Mouse (Mus musculus) thymus, adult 2 months (tissue): Measurements from ENCODE around the gene Muc1. TPM values are rescaled to one million over a fixed set of nuclear protein-coding genes. Genes with fewer than 3 reads are reported as not detected.

Experiments
- DNase-seq: peaks from one replicate; pipeline ENCODE4 v3.0.0; 2021
- H3K27ac ChIP-seq: fragments of 200-500 bp; 2 replicates; pipeline ENCODE4 v1.5.1; 2012; ENCODE audit warnings: low read length, control low read depth; ENCODE audit not compliant: control insufficient read depth, insufficient read depth
- H3K27me3 ChIP-seq: fragments of 200-500 bp; 2 replicates; pipeline ENCODE4 v1.6.1; 2012; ENCODE audit warnings: mild to moderate bottlenecking, low read length, moderate library complexity, mixed read lengths; ENCODE audit not compliant: control insufficient read depth, insufficient read depth
- H3K36me3 ChIP-seq: fragments of 200-500 bp; 2 replicates; pipeline ENCODE4 v1.6.1; 2012; ENCODE audit warnings: mild to moderate bottlenecking, low read length, moderate library complexity; ENCODE audit not compliant: control insufficient read depth, insufficient read depth
- H3K4me1 ChIP-seq: fragments of 200-500 bp; replicated peaks from 2 replicates; pipeline ENCODE4 v1.6.1; 2012; ENCODE audit warnings: low read length; ENCODE audit not compliant: control insufficient read depth, insufficient read depth
- H3K4me3 ChIP-seq: fragments of 200-500 bp; 2 replicates; pipeline ENCODE4 v1.5.1; 2012; ENCODE audit warnings: mild to moderate bottlenecking, low read length, control low read depth, moderate library complexity; ENCODE audit not compliant: control insufficient read depth, insufficient read depth
- CTCF ChIP-seq: fragments of 200-500 bp; IDR thresholded peaks from 2 replicates; pipeline ENCODE4 v1.5.1; 2012; ENCODE audit warnings: mild to moderate bottlenecking, control low read depth, low read length, moderate library complexity, borderline replicate concordance; ENCODE audit not compliant: control insufficient read depth, poor library complexity, insufficient read depth; ENCODE audit errors: extremely low read depth
- POLR2A ChIP-seq: fragments of 200-500 bp; IDR thresholded peaks from 2 replicates; pipeline ENCODE4 v1.6.1; 2012; ENCODE audit warnings: mild to moderate bottlenecking, low read length, control low read depth, moderate library complexity; ENCODE audit not compliant: control insufficient read depth, poor library complexity, insufficient read depth; ENCODE audit errors: extremely low read depth
- WGBS: fragments of 180-500 bp; shearing (Covaris S2); methylation state at CpG from one replicate; pipeline ENCODE4 v1.1.7; 2018; 5-methylcytosine and 5-hydroxymethylcytosine counted together
- polyA plus RNA-seq: library from polyadenylated mRNA; depleted of rRNA; stranded (reverse); fragments of >200 nt; gene quantifications from 2 replicates; pipeline ENCODE4 v1.2.3, GENCODE M21; 2012

Muc1 gene
- polyA plus RNA-seq, 1 experiment, result 14.1 TPM

GRCm38 (mm10) chr3:89218271-89218670, 10.6 kb upstream of the Muc1 start:
- Histone ChIP-seq H3K27me3 (no peaks in the 10 kb centered on the region; the same call in 1 of the 2 replicates), H3K4me1 (peaks cover 3% of the 10 kb centered on the region), H3K27ac (no peak overlapping the region), H3K36me3 (no peaks in the 10 kb centered on the region), H3K4me3 (no peak overlapping the region)
- DNase-seq, result no peak
- 92% methylated on average over 1 of the region's 1 CpGs for WGBS
- TF ChIP-seq POLR2A (no peak), CTCF (no peak)

DNA sequence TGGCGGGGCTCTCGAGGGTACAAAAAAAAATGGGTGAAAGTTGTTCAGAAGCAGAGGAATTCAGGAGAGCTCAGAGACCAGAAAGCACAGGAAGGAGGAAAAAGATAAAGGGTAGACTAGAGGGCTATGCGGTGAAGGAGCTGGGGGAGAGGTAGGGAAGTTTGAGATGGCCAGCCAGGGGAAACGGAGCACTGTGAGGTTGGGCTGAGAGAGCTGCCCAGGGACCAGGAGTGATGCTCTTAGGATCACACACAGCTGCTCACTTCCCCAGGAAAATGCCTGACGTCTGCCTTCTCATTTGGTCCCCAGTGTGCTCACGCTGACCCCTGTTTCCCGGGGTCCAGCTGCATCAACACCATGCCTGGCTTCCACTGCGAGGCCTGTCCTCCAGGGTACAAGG, 9.3 kb upstream of the Muc1 start:
- Histone ChIP-seq H3K27ac (no peak overlapping the region), H3K4me1 (no peaks in the 10 kb centered on the region; the same call in 1 of the 2 replicates), H3K36me3 (no peaks in the 10 kb centered on the region), H3K4me3 (no peak overlapping the region), H3K27me3 (no peaks in the 10 kb centered on the region; the same call in 1 of the 2 replicates)
- 75% methylated on average over 8 of the region's 8 CpGs for WGBS
- no peak for DNase-seq
- TF ChIP-seq POLR2A (no peak), CTCF (no peak)

- TF ChIP-seq CTCF, result no peak
- TF ChIP-seq POLR2A, result no peak
- 92% methylated on average over 5 of the region's 5 CpGs for WGBS
These were observed 7.7 kb upstream of the Muc1 start for GRCm38 (mm10) chr3:89221167-89221566.

GRCm38 (mm10) chr3:89224796-89225195, 4.1 kb upstream of the Muc1 start:
- Histone ChIP-seq H3K36me3 (no peaks in the 10 kb centered on the region), H3K4me1 (peaks cover 16% of the 10 kb centered on the region), H3K27me3 (no peaks in the 10 kb centered on the region), H3K4me3 (no peak overlapping the region), H3K27ac (no peak overlapping the region)
- WGBS, result 88% methylated on average over 11 of the region's 11 CpGs
- TF ChIP-seq POLR2A, result no peak
- no peak for TF ChIP-seq CTCF
- no peak for DNase-seq

More at GRCm38 (mm10) chr3:89221167-89221566, 7.7 kb upstream of the Muc1 start:
- no peak overlapping the region for H3K27ac ChIP-seq
- DNase-seq, result no peak
- H3K27me3 ChIP-seq, result no peaks in the 10 kb centered on the region
- H3K4me1 ChIP-seq, result no peaks in the 10 kb centered on the region
- no peak overlapping the region for H3K4me3 ChIP-seq
- H3K36me3 ChIP-seq, result no peaks in the 10 kb centered on the region

DNA sequence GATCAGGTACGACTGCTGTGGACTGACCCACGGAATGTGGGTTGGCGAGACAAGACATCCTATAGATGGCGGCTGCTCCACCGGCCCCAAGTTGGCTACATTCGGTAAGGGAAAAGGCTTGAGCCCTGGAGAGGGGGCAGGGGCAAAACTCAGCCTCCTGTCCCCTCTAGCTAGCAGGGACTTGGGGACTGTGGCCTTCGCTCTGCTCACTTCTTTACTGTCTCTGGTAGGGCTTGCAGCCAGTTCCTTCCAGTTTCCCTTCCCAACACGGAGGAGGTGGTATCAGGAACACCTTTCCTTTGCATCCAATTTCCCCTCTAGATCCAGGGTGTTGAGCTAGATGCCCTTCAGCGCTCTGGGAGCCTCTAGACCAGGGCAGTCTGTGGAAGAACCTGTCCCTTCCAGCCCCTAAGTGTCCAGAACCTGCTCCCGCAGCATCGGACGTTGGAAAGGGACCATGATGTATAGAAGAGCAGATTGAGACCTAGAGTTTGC, 3.5 kb upstream of the Muc1 start:
- DNase-seq, result no peak
- Histone ChIP-seq H3K27ac (no peak overlapping the region), H3K36me3 (no peaks in the 10 kb centered on the region), H3K27me3 (no peaks in the 10 kb centered on the region), H3K4me3 (no peak overlapping the region), H3K4me1 (peaks cover 16% of the 10 kb centered on the region)
- TF ChIP-seq POLR2A (no peak), CTCF (no peak)
- 91% methylated on average over 12 of the region's 12 CpGs for WGBS

DNA sequence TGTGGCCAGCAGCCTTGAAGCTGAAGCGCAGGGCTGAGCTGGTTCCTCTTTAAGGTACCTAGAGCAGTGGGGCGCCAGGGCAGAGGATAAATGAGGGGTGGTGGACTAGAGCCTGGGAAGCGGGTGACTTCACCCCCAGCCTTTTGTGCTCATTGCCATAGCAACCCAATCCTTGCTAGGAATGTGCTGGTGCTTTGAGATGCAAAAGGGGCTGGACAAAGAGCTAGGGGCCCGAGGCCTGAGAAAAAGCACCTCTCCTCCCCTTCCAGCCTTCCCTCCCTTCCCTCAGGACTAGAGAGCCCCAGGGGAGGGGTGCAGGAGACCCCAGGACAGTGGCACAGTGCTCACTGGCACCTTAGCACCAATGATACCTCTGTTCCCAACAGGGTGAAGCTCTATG, 2.9 kb upstream of the Muc1 start:
- Histone ChIP-seq H3K4me3 (no peak overlapping the region), H3K4me1 (peaks cover 16% of the 10 kb centered on the region), H3K36me3 (no peaks in the 10 kb centered on the region), H3K27me3 (no peaks in the 10 kb centered on the region), H3K27ac (no peak overlapping the region)
- 71% methylated on average over 4 of the region's 4 CpGs for WGBS
- no peak for TF ChIP-seq POLR2A
- no peak for TF ChIP-seq CTCF
- no peak for DNase-seq

GRCm38 (mm10) chr3:89226361-89226760, 2.5 kb upstream of the Muc1 start:
- Histone ChIP-seq H3K27me3 (no peaks in the 10 kb centered on the region), H3K27ac (no peak overlapping the region)

More at GRCm38 (mm10) chr3:89226361-89226760, 2.5 kb upstream of the Muc1 start:
- TF ChIP-seq CTCF, result no peak
- TF ChIP-seq POLR2A, result no peak
- Histone ChIP-seq H3K4me1 (peaks cover 16% of the 10 kb centered on the region), H3K4me3 (no peak overlapping the region), H3K36me3 (no peaks in the 10 kb centered on the region)
- DNase-seq, result no peak
- 95% methylated on average over 11 of the region's 11 CpGs for WGBS
